Mouse (Mus musculus): Measurements from ENCODE around the gene Enpep. TPM values are rescaled to one million over a fixed set of nuclear protein-coding genes. Genes with fewer than 3 reads are reported as not detected.

The Enpep gene
- polyA plus RNA-seq, 1 experiment from 2014 or later = 15.5 TPM

DNA sequence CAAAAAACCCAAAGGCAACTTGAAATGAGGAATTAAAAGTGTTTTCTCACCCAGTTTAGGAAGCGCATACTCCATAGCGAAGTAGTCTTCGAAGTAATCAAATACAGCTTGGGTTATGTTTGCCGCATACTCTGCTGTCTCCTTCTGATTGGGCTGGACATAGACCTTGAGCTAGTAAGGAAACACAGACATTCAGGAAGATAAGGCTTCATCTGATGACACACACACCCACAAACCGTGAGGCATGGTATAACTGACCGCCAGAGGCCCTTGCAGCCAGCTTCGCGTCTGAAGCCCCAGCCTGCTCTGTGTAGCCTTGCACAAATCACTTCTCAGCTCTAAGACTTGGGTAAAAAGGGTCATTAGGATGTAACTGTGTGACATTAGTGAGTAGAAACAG is 20.0 kb downstream of the Enpep start:
- Histone ChIP-seq H3K9ac (no peak overlapping the region), H3K36me3 (no peaks in the 10 kb centered on the region), H3K4me3 (no peak overlapping the region), H3K4me2 (no peak overlapping the region), H3K27ac (ENCODE audit: poor library complexity, severe bottlenecking) (no peak overlapping the region), H3K27me3 (replicated peaks) (no peaks in the 10 kb centered on the region), H3K9me3 (replicated peaks) (no peaks in the 10 kb centered on the region; the same call in 1 of the 2 replicates), H3K4me1 (replicated peaks) (no peaks in the 10 kb centered on the region)
- no peak for ATAC-seq (ENCODE audit: insufficient number of reproducible peaks, low FRiP score)
- 84% methylated on average over 8 of the region's 8 CpGs for WGBS

DNA sequence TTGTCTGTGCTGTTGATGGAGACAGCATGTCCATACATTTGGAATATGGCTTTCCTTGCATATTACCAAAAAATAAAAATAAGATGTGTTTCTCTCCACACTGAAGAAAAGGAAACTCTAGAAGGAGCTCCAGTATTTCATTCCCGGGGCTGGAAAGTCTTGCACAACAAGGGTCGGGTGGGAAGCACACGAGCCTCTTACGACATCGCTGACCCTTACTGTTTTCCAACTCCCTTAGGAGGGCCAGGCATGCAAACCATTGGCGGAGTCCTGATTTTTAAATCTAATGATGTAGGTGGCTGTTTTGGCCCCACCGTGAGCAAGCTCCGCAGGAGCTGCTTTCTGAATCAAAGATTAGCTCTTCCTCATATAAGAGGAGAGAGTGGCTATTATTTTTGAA is 20.6 kb downstream of the Enpep start:
- Histone ChIP-seq H3K9ac (no peak overlapping the region), H3K27me3 (replicated peaks) (no peaks in the 10 kb centered on the region), H3K4me1 (replicated peaks) (no peaks in the 10 kb centered on the region), H3K4me3 (no peak overlapping the region), H3K9me3 (replicated peaks) (no peaks in the 10 kb centered on the region; the same call in 1 of the 2 replicates), H3K4me2 (no peak overlapping the region), H3K36me3 (no peaks in the 10 kb centered on the region), H3K27ac (ENCODE audit: poor library complexity, severe bottlenecking) (no peak overlapping the region)
- 82% methylated on average over 8 of the region's 8 CpGs for WGBS
- ATAC-seq (ENCODE audit: insufficient number of reproducible peaks, low FRiP score) = no peak

DNA sequence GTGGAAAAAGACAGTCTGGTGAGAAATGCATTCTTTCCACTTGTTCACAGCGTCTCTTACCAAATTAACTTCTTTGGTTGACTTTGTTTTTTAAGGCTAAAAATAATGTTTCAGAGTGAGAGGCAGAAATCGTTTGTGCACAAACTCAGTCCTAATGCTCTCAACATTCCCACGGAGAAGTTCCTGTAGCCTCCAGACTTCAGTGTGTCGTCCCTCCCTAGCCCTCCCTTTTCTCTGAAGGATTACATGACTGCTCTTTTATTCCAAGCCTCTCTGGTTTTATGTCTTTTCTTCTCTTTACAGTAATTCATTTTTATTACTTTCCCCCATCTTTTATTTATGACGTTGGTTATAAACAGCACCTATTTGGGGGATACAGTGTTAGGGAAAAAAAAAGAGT is 22.6 kb downstream of the Enpep start:
- Histone ChIP-seq H3K4me2 (no peak overlapping the region), H3K9ac (no peak overlapping the region), H3K36me3 (no peaks in the 10 kb centered on the region), H3K9me3 (replicated peaks) (no peaks in the 10 kb centered on the region; the same call in 1 of the 2 replicates), H3K27me3 (replicated peaks) (0 out of 2 replicates have a peak, but pooled peaks cover 5% of the 10 kb centered on the region), H3K4me1 (replicated peaks) (no peaks in the 10 kb centered on the region), H3K27ac (ENCODE audit: poor library complexity, severe bottlenecking) (no peak overlapping the region), H3K4me3 (no peak overlapping the region)
- ATAC-seq (ENCODE audit: insufficient number of reproducible peaks, low FRiP score) = no peak
- WGBS = 63% methylated on average over 5 of the region's 5 CpGs

DNA sequence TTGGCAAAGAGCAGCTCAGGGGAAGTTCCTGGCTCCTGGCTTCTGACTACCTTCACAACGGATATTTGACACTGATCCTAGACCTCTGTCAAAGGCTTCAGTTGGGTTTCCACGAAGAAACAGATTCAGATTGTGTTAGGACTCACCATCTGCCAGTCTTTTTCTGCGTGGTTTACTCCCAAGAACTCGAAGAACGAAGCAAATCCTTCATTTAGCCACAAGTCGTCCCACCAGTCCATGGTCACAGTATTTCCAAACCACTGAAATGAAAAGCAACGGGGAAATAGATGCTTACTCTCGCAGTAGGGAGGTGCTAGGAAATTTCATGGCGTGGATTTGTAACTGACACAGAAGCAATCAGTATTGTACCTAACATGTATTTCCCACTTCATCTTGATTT is 23.6 kb downstream of the Enpep start:
- H3K9ac ChIP-seq = no peak overlapping the region
- no peaks in the 10 kb centered on the region for H3K4me1 ChIP-seq (replicated peaks)
- WGBS = 69% methylated on average over 9 of the region's 9 CpGs
- H3K9me3 ChIP-seq (replicated peaks) = no peaks in the 10 kb centered on the region; the same call in 1 of the 2 replicates
- H3K27ac ChIP-seq (ENCODE audit: poor library complexity, severe bottlenecking) = no peak overlapping the region
- 0 out of 2 replicates have a peak, but pooled peaks cover 5% of the 10 kb centered on the region for H3K27me3 ChIP-seq (replicated peaks)
- H3K36me3 ChIP-seq = no peaks in the 10 kb centered on the region
- H3K4me2 ChIP-seq = no peak overlapping the region
- ATAC-seq (ENCODE audit: insufficient number of reproducible peaks, low FRiP score) = no peak
- no peak overlapping the region for H3K4me3 ChIP-seq

DNA sequence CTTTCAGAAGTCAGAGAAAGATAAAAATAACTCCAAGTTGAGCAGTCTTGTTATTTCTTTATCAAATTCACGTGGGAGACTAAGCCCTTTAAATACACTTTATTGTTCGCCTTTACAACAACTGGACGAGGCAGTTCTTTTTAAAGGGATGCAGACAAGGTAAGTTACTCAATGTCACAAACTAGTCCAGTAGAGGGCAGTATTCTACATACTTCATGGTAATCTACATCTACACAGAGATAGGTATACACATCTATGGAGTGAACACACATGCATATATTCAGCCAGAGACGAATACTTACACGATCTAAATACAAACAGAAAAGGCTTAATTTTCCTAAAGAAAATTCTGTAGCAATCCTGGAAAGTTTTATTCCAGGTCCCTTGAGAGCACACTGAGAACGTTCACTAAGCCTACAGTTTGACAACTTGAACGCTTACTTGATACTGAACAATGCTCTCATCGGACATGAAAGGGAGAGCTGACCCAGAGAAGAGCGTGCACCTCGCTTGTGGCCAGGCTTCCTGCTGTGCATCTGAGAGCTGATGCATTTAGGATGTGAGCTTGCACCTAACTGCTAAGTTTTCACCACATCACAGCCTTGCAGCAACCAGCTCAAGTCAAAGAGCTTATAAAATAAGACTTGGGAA is 24.3 kb downstream of the Enpep start:
- H3K4me2 ChIP-seq = no peak overlapping the region
- H3K27me3 ChIP-seq (replicated peaks) = 0 out of 2 replicates have a peak, but pooled peaks cover 5% of the 10 kb centered on the region
- WGBS = 40% methylated on average over 10 of the region's 10 CpGs
- H3K27ac ChIP-seq (ENCODE audit: poor library complexity, severe bottlenecking) = no peak overlapping the region
- no peak overlapping the region for H3K4me3 ChIP-seq
- H3K4me1 ChIP-seq (replicated peaks) = no peaks in the 10 kb centered on the region
- no peaks in the 10 kb centered on the region; the same call in 1 of the 2 replicates for H3K9me3 ChIP-seq (replicated peaks)
- H3K9ac ChIP-seq = no peak overlapping the region
- H3K36me3 ChIP-seq = no peaks in the 10 kb centered on the region
- no peak for ATAC-seq (ENCODE audit: insufficient number of reproducible peaks, low FRiP score)

DNA sequence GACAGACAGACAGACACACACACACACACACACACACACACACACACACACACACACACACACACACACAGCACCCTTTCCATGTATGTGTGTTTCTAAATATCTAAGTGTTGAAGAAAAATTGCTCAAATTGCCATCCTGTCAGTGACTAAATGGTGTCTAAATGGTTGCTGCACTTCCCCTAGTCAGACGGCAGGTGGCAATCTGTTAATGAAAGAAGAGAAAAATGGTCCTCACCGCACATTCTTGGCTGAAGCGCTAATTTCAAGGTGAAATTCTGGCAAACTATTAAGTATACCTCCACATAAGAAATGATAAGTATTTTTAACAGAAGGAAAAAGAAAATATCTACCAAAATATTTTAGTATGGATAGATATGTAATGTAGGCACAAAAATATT is 28.6 kb downstream of the Enpep start:
- Histone ChIP-seq H3K4me1 (replicated peaks) (no peaks in the 10 kb centered on the region), H3K4me3 (no peak overlapping the region), H3K36me3 (no peaks in the 10 kb centered on the region), H3K4me2 (no peak overlapping the region), H3K27ac (ENCODE audit: poor library complexity, severe bottlenecking) (no peak overlapping the region), H3K9me3 (replicated peaks) (no peaks in the 10 kb centered on the region), H3K9ac (no peak overlapping the region), H3K27me3 (replicated peaks) (0 out of 2 replicates have a peak, but pooled peaks cover 5% of the 10 kb centered on the region)
- WGBS = 16% methylated on average over 3 of the region's 3 CpGs
- no peak for ATAC-seq (ENCODE audit: insufficient number of reproducible peaks, low FRiP score)

DNA sequence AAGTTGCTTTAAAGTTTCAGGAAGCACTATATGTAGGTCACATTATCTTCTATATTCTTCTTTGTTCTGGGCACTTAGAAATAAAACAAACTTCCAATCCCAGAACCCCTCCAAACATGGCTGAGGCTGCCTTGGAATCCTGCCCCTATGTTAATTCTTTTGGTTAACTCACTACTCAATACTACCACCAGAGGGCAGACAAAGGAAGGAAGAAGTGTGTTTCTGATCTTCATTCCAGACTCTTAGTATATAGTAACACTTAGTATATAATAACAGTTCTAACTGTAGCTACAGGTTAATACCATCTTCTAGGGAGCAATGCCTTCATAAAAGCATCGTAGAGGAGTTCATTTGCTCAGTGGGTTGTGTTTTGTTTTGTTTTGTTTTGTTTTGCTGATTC is 32.6 kb downstream of the Enpep start:
- H3K27me3 ChIP-seq (replicated peaks) = no peaks in the 10 kb centered on the region
- peaks cover 3% of the 10 kb centered on the region; the same call in 1 of the 2 replicates for H3K4me1 ChIP-seq (replicated peaks)
- no peak overlapping the region for H3K4me3 ChIP-seq
- no peak overlapping the region for H3K9ac ChIP-seq
- 67% methylated on average over 1 of the region's 1 CpGs for WGBS
- no peaks in the 10 kb centered on the region for H3K9me3 ChIP-seq (replicated peaks)
- no peak overlapping the region for H3K27ac ChIP-seq (ENCODE audit: poor library complexity, severe bottlenecking)
- H3K4me2 ChIP-seq = no peak overlapping the region
- H3K36me3 ChIP-seq = no peaks in the 10 kb centered on the region
- ATAC-seq (ENCODE audit: insufficient number of reproducible peaks, low FRiP score) = no peak

DNA sequence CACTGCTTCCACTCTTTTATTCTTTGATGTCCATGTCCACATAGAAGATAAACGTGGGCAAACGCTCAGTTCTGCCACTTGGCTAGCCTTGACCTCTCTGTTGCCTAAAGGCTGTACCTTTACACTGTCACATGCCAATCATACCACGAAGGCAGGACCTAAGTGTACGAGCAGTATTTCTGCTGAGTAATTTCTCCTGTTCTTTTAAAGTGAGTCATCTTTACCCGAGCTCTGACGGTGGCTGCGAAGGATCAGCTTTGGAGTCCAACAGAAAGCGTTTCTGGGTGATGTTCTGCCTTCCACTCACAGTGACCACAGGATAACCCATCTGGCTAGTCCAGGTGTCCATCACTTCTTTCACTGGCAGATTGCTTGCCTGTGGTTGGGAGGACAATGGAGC is 33.9 kb downstream of the Enpep start:
- Histone ChIP-seq H3K4me2 (no peak overlapping the region), H3K36me3 (no peaks in the 10 kb centered on the region), H3K27ac (ENCODE audit: poor library complexity, severe bottlenecking) (no peak overlapping the region), H3K9me3 (replicated peaks) (no peaks in the 10 kb centered on the region), H3K4me3 (no peak overlapping the region), H3K27me3 (replicated peaks) (no peaks in the 10 kb centered on the region), H3K4me1 (replicated peaks) (peaks cover 8% of the 10 kb centered on the region; the same call in 1 of the 2 replicates), H3K9ac (no peak overlapping the region)
- ATAC-seq (ENCODE audit: insufficient number of reproducible peaks, low FRiP score) = no peak
- 81% methylated on average over 8 of the region's 8 CpGs for WGBS

DNA sequence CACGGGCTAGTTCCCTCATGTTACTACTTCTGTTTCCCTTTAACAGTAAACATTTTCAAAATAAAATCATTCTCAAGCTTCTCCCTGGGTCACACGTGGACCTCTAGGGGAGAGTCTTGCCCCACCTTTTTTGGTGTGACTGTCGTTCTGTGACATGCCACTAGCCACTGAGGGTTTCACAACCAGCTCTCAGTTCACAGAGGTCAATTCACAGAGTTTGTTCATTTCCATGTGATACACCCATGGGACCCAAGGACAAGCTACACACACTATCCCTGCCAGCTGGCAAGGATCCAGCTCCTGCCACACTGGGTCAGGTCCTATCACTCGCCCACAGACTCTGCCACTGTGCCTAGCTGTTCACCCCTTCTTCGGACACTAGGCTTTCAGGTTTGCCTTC is 35.5 kb downstream of the Enpep start:
- Histone ChIP-seq H3K4me3 (no peak overlapping the region), H3K27ac (ENCODE audit: poor library complexity, severe bottlenecking) (no peak overlapping the region), H3K4me2 (no peak overlapping the region), H3K4me1 (replicated peaks) (peaks cover 8% of the 10 kb centered on the region; the same call in 1 of the 2 replicates), H3K36me3 (no peaks in the 10 kb centered on the region), H3K9me3 (replicated peaks) (no peaks in the 10 kb centered on the region), H3K9ac (no peak overlapping the region), H3K27me3 (replicated peaks) (no peaks in the 10 kb centered on the region)
- WGBS = 69% methylated on average over 5 of the region's 5 CpGs
- no peak for ATAC-seq (ENCODE audit: insufficient number of reproducible peaks, low FRiP score)

DNA sequence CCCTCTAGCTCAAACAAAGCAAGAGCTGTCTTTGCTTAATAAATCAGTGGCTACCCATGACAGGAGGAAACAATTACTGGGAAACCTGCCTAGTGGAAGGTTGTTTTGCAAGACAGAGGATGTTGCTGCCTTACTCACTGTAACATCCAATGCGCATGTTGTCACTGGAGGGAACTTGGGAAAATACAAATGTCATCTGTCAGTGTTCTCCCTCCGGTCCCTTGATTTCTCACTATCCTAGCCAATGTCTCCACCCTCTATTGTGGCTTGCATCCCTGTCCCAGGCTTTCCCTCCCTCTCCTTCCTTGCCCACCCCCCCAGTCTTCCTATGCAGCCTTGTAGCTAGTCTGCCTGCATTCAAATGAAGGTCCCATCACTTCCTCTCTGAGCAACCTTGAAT is 36.6 kb downstream of the Enpep start:
- ATAC-seq (ENCODE audit: insufficient number of reproducible peaks, low FRiP score) = no peak
- 62% methylated on average over 2 of the region's 2 CpGs for WGBS
- no peak overlapping the region for H3K9ac ChIP-seq
- H3K27me3 ChIP-seq (replicated peaks) = no peaks in the 10 kb centered on the region
- H3K4me2 ChIP-seq = no peak overlapping the region
- H3K27ac ChIP-seq (ENCODE audit: poor library complexity, severe bottlenecking) = no peak overlapping the region
- peaks cover 8% of the 10 kb centered on the region; the same call in 1 of the 2 replicates for H3K4me1 ChIP-seq (replicated peaks)
- H3K9me3 ChIP-seq (replicated peaks) = no peaks in the 10 kb centered on the region
- H3K36me3 ChIP-seq = no peaks in the 10 kb centered on the region
- no peak overlapping the region for H3K4me3 ChIP-seq

DNA sequence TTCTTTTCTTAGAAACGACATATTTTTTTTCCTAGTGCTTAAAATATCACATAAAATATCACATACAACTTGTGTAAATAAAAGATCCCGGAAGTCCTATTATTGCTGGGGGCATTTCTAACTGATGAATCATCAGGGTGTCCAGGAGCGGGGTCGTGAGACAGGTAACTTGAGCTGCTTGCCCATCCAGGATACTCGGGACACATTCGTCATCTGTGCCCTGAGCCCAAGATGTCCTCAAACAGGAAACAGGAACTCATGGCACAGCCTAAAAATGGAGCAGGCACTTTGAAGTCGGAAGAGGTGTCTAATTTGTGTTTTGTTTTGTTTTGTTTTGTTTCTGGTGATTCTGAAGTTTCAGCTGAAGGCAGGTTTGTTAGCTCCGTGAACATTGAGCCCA is 43.0 kb downstream of the Enpep start:
- Histone ChIP-seq H3K9ac (no peak overlapping the region), H3K9me3 (replicated peaks) (no peaks in the 10 kb centered on the region), H3K27ac (ENCODE audit: poor library complexity, severe bottlenecking) (no peak overlapping the region), H3K4me2 (no peak overlapping the region), H3K36me3 (no peaks in the 10 kb centered on the region), H3K27me3 (replicated peaks) (0 out of 2 replicates have a peak, but pooled peaks cover 3% of the 10 kb centered on the region), H3K4me1 (replicated peaks) (0 out of 2 replicates have a peak, but pooled peaks cover 3% of the 10 kb centered on the region), H3K4me3 (no peak overlapping the region)
- WGBS = 64% methylated on average over 8 of the region's 8 CpGs
- ATAC-seq (ENCODE audit: insufficient number of reproducible peaks, low FRiP score) = no peak

DNA sequence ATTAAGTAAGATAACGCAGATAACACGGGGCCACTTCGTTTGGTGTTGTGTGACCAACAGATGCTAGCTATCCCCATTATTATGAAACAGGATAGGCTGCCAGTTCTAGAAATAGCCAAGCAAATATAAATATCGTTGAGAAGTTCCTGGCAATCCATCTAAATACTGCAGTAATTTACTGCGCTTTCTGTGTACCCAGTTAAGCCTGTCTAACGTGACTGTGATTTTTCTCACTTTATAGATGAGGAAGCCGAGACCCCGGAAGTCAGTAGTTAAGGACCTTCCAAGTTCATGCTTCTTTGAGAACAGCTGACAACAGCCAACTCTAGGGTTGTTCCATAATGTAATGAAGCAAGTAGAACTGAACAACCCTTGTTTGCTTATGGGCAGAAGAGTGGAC is 45.4 kb downstream of the Enpep start:
- H3K27me3 ChIP-seq (replicated peaks) = 0 out of 2 replicates have a peak, but pooled peaks cover 3% of the 10 kb centered on the region
- no peaks in the 10 kb centered on the region for H3K36me3 ChIP-seq
- 63% methylated on average over 8 of the region's 8 CpGs for WGBS
- no peak overlapping the region for H3K4me3 ChIP-seq
- no peak overlapping the region for H3K9ac ChIP-seq
- H3K9me3 ChIP-seq (replicated peaks) = no peaks in the 10 kb centered on the region
- no peaks in the 10 kb centered on the region for H3K4me1 ChIP-seq (replicated peaks)
- no peak for ATAC-seq (ENCODE audit: insufficient number of reproducible peaks, low FRiP score)
- H3K4me2 ChIP-seq = no peak overlapping the region
- no peak overlapping the region for H3K27ac ChIP-seq (ENCODE audit: poor library complexity, severe bottlenecking)
